Mouse (Mus musculus) spleen, adult 2 months (tissue): ENCODE measurements at regions not wholly inside any gene's neighbourhood (a gene's known extent, or its start where the extent isn't known, plus 50 kb on each side); places are given as distances from the start of the nearest gene placed in this dataset.

ENCODE experiments used
- DNase-seq, 2 experiments: peaks; one replicate each; pipeline versions ENCODE4 v3.0.0 to v3.0.0-alpha.2; 2012 to 2021; ENCODE audit warnings: low spot score in 2 of 2, low read depth in 1 of 2
- H3K27ac ChIP-seq: fragments of 200-500 bp; 2 replicates; pipeline ENCODE4 v1.5.1; 2012; ENCODE audit warnings: low read length, inconsistent platforms; ENCODE audit not compliant: insufficient read depth
- H3K27me3 ChIP-seq: fragments of 200-500 bp; 2 replicates; pipeline ENCODE4 v1.6.1; 2012; ENCODE audit warnings: mild to moderate bottlenecking, moderate library complexity, low read length, inconsistent platforms; ENCODE audit not compliant: control insufficient read depth, insufficient read depth
- H3K36me3 ChIP-seq: fragments of 200-500 bp; 2 replicates; pipeline ENCODE4 v1.6.1; 2012; ENCODE audit warnings: mild to moderate bottlenecking, low read length, inconsistent platforms; ENCODE audit not compliant: control insufficient read depth, insufficient read depth
- H3K4me1 ChIP-seq: fragments of 200-500 bp; 2 replicates; pipeline ENCODE4 v1.6.1; 2011; ENCODE audit warnings: inconsistent platforms; ENCODE audit not compliant: control insufficient read depth, insufficient read depth, insufficient read length
- H3K4me3 ChIP-seq: fragments of 200-500 bp; 2 replicates; pipeline ENCODE4 v1.5.1; 2011; ENCODE audit warnings: mild to moderate bottlenecking, inconsistent platforms; ENCODE audit not compliant: insufficient read depth, insufficient read length; ENCODE audit errors: extremely low read depth
- CTCF ChIP-seq: fragments of 200-500 bp; IDR thresholded peaks from 2 replicates; pipeline ENCODE4 v1.5.1; 2011; ENCODE audit warnings: mild to moderate bottlenecking, inconsistent platforms; ENCODE audit not compliant: insufficient read depth, insufficient read length, insufficient replicate concordance; ENCODE audit errors: extremely low read depth
- POLR2A ChIP-seq: fragments of 200-500 bp; IDR thresholded peaks from 2 replicates; pipeline ENCODE4 v1.6.1; 2011; ENCODE audit warnings: low read depth, low read length, inconsistent platforms
- WGBS: fragments of 180-500 bp; shearing (Covaris S2); methylation state at CpG from one replicate; pipeline ENCODE4 v1.1.7; 2018; 5-methylcytosine and 5-hydroxymethylcytosine counted together

DNA sequence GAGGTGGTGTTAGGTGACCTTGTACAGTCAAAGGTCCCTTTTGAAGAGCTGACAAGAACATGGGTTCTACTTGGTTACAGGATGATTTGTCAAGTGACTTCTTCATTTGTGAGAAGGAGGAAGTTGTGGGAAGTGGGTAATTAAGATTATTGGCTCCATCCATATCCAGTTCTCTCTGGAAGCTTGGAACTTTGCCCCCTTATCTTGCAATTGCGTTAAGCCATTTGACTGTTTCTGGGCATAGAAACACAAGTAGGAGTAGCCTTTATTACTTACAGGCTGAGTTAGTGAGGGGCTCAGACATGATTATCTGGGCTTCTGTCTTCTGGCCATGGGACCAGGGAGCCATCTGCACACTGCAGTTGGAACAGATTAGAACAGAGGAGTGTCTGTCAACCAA is 192.5 kb downstream of the Kit start:
- Histone ChIP-seq H3K4me1 (no peaks in the 10 kb centered on the region), H3K27me3 (no peaks in the 10 kb centered on the region), H3K4me3 (no peak overlapping the region), H3K27ac (no peak overlapping the region), H3K36me3 (no peaks in the 10 kb centered on the region)
- WGBS = 76% methylated on average over 1 of the region's 1 CpGs
- TF ChIP-seq CTCF (no peak), POLR2A (no peak)
- no peak for DNase-seq

DNA sequence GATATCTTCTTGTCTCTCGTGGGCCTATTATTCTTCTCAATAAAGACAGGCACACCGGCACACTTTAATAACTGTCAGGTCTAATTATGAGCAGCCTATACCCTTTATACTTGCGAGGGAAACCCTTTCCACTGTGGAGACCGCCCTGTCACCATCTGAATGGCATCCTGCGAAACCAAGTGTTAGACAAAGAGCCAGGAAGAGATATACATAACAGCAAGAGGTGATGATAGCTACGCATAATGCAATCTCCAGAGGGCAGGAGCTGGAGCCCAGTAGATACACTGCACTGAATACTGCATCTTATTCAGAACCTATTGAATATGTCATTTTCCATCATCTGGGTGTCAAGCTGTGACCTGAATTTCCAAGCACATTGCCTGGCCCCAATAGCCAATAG is 187.7 kb downstream of the Kit start:
- DNase-seq = no peak
- Histone ChIP-seq H3K4me1 (no peaks in the 10 kb centered on the region), H3K27ac (no peak overlapping the region), H3K36me3 (no peaks in the 10 kb centered on the region), H3K27me3 (no peaks in the 10 kb centered on the region), H3K4me3 (no peak overlapping the region)
- no peak for TF ChIP-seq CTCF
- no peak for TF ChIP-seq POLR2A
- WGBS = 70% methylated on average over 6 of the region's 6 CpGs

DNA sequence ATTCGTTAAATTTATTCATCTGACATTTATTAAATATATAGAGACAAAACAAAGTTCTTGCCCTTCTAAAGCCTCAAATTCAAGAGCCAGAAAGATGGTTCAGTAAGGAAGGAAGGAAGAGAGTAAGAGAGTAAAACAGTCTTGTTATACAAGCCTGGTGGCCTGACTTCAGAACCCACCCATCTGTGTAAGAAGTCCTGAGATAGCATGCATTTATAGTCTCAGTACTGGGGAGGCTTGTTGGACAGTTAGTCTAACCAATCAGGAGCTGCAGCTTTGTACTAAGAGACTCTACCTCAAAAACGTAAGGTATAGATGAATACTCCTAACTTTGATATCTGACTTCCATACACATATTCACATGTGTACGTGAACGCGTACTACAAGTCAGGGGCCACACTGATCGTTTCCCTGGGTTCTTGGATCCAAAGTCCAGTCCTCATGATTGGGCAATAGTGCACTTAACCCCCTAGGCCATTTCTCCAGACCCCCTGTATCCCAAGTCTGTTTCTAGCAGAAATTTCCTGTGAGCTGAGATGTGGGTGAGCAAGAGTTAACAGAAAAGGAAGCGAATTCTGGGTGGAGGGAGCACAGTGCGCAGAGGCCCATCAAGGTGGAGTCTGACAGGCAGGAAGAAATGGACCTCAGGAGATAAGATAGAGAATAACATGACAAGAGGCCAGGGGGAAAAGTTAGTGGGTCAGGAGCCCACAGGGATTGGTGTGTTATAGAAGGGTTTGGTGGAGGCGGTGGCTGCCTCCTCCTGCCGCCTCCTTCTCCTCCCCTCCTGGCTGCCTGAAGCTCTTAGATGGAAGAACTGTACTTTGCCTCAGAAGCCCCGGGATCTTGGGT is 187.0 kb downstream of the Kit start:
- no peak overlapping the region for H3K4me3 ChIP-seq
- TF ChIP-seq POLR2A (no peak), CTCF (no peak)
- no peaks in the 10 kb centered on the region for H3K36me3 ChIP-seq
- no peak for DNase-seq
- no peak overlapping the region for H3K27ac ChIP-seq
- H3K4me1 ChIP-seq = no peaks in the 10 kb centered on the region
- no peaks in the 10 kb centered on the region for H3K27me3 ChIP-seq
- 58% methylated on average over 11 of the region's 11 CpGs for whole genome bisulfite sequencing

DNA sequence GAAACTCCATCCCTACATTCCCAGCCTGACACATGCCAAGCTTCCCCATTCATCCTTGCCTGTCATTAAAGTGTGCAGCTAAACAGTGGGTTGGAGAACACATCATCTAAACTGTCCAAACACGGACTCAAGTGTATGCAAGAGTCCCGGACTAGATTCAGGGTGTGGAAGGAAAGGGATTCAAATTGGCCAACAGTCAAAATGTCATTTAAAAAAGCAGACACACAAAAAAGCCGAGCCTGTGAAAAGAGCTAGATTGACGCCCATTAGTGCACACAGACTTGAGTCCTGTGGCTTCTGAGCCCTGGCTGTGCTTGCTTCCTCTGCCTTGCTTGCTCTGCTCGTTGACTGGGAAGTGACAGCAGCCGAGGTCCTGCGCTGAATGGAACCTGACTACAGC is 181.5 kb downstream of the Kit start:
- Histone ChIP-seq H3K4me1 (no peaks in the 10 kb centered on the region), H3K4me3 (no peak overlapping the region), H3K27me3 (no peaks in the 10 kb centered on the region), H3K27ac (no peak overlapping the region), H3K36me3 (no peaks in the 10 kb centered on the region)
- TF ChIP-seq POLR2A = no peak
- TF ChIP-seq CTCF = no peak
- DNase-seq = no peak
- WGBS = 41% methylated on average over 7 of the region's 7 CpGs

DNA sequence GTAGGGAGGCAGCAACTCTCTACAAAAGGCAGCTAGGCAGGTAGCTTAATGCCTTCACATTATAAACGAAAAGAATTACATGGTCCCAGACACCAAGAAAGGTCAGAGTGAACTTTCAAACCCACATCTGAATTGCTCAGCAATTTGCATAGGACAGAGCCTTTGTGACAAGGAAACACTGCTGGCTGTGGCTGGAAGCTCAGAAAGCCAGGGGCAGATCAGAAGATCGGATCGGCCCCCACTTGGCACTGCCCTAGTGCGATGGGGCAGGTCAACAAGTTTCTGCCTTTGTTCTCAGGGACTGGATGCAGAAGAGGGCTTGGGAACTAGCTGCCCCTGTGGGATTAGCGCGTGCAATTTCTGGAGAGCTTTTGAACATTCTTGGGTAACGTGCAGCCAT is 179.6 kb downstream of the Kit start:
- WGBS = 88% methylated on average over 7 of the region's 7 CpGs
- DNase-seq = no peak
- no peak for TF ChIP-seq CTCF
- H3K4me1 ChIP-seq = no peaks in the 10 kb centered on the region
- no peaks in the 10 kb centered on the region for H3K27me3 ChIP-seq
- no peaks in the 10 kb centered on the region for H3K36me3 ChIP-seq
- H3K27ac ChIP-seq = no peak overlapping the region
- H3K4me3 ChIP-seq = no peak overlapping the region

DNA sequence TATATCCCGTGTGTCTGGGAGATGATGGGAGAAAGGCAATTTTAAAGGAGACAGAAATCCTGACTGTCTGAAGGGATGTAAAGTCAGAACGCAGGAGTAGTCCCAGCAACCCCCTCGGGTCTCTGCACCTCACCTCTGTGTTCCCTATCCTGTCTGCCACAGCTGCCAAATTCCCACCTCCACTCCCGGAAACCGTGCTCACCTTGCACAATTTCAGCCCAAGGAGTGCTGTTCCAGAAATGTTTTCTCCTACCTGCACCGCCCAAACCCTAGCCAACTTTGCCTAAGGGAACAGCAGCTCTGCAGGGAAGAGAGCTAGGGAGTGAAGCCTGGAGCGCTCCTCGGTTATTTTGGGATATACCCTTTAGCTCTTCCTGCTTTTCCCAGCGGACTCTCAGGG is 170.6 kb downstream of the Kit start:
- Histone ChIP-seq H3K27me3 (no peaks in the 10 kb centered on the region), H3K4me3 (no peak overlapping the region), H3K27ac (no peak overlapping the region), H3K36me3 (no peaks in the 10 kb centered on the region), H3K4me1 (no peaks in the 10 kb centered on the region)
- DNase-seq = no peak
- 89% methylated on average over 9 of the region's 9 CpGs for WGBS
- no peak for TF ChIP-seq CTCF
- TF ChIP-seq POLR2A = no peak

DNA sequence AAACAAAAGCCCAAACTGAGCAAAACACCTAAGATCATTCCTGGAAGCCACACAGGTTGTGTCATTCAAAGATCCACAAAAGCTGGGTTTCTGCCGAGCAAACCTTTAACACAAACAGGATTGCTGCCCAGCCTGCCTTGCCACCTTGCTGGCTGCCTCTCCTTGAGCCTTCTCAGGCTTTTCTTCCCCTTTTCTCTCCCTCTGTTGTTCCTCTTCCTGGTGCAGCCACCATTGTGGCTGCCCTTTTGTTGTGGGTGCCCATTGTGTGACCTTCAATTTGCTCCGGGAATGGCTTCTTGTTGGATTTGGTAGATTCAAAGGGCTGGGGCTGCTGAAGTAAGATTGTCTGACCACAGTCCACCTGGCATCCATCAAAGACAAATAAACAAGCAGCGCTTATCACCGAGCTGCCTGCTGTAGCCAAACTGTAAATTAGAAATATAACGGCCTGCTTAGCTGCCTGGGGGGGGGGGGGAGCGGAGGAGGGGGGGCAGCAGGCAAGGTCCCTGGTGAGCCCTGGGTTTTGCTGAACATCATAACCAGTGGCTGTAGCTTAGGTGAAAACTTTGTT is 169.8 kb downstream of the Kit start:
- 27% methylated on average over 6 of the region's 6 CpGs for WGBS
- Histone ChIP-seq H3K4me3 (no peak overlapping the region), H3K27me3 (no peaks in the 10 kb centered on the region), H3K36me3 (no peaks in the 10 kb centered on the region), H3K4me1 (no peaks in the 10 kb centered on the region), H3K27ac (no peak overlapping the region)
- no peak for DNase-seq
- TF ChIP-seq POLR2A (no peak), CTCF (no peak)
